21 mouse cellular contexts compared by ENCODE assay signal in genomic region chr13:63534981-63535380, GRCm38 (mm10).
"Had no signal": no experiment of that assay in that cellular context is flagged by ENCODE, and none has a peak within 500 bp of the region (broad histone marks: within the 10 kb centered on the region; RNA-seq: fewer than 3 reads in every experiment).

No protein-coding gene starts in this region.

- DNase-seq: liver; liver, embryonic 13.5 days; liver, postnatal 0 days; retina, postnatal 1 day; right cerebral cortex, adult 18-20 months; right cerebral cortex, postnatal 25 days; right cerebral cortex, postnatal 4 days; spleen, adult 18-20 months; thymus, adult 18-20 months; thymus, postnatal 14 days; thymus, postnatal 36 days had no signal

- H3K4me2 ChIP-seq: liver, embryonic 11.5 days; liver, embryonic 13.5 days; liver, embryonic 15.5 days; midbrain, embryonic 11.5 days; midbrain, embryonic 13.5 days; neural tube, embryonic 13.5 days; neural tube, embryonic 15.5 days had no signal

- H3K27me3 ChIP-seq: liver, embryonic 13.5 days; liver, embryonic 15.5 days; megakaryocyte, embryonic 14.5 days; midbrain, embryonic 13.5 days; neural tube, embryonic 13.5 days; neural tube, embryonic 15.5 days had no signal

- H3K9me3 ChIP-seq: liver, embryonic 13.5 days; liver, embryonic 15.5 days; megakaryocyte, embryonic 14.5 days; midbrain, embryonic 13.5 days; neural tube, embryonic 13.5 days; neural tube, embryonic 15.5 days had no signal

- ATAC-seq: liver, postnatal 0 days; midbrain, embryonic 13.5 days; midbrain, embryonic 16.5 days had no signal

- H3K4me1 ChIP-seq: liver, embryonic 13.5 days had no signal

- H3K4me3 ChIP-seq: liver, embryonic 13.5 days; liver, embryonic 15.5 days; megakaryocyte, embryonic 14.5 days; midbrain, embryonic 13.5 days; myocyte; neural tube, embryonic 13.5 days; neural tube, embryonic 15.5 days had no signal

- H3K27ac ChIP-seq: liver, embryonic 13.5 days; liver, embryonic 15.5 days; macrophage; midbrain, embryonic 13.5 days; neural tube, embryonic 13.5 days; neural tube, embryonic 15.5 days had no signal

- H3K9ac ChIP-seq: liver, embryonic 13.5 days; liver, embryonic 15.5 days; liver, postnatal 0 days; midbrain, embryonic 13.5 days; neural tube, embryonic 13.5 days; neural tube, embryonic 15.5 days had no signal
